Mouse (Mus musculus) megakaryocyte-erythroid progenitor cell, adult 5-6 weeks (primary cell): Measurements from ENCODE around the gene Cntnap5b. TPM values are rescaled to one million over a fixed set of nuclear protein-coding genes. Genes with fewer than 3 reads are reported as not detected.
A peak's percentile ranks its signal among the peaks of the same experiment; 100 is the strongest.

Experiments used
- ATAC-seq: replicated peaks from 2 replicates; pipeline ENCODE4 v1.8.0; 2016; ENCODE audit warnings: mild to moderate bottlenecking, inconsistent platforms; ENCODE audit not compliant: severe bottlenecking, poor library complexity, low FRiP score, low TSS enrichment
- total RNA-seq, 2 experiments: library from RNA; stranded (forward) in 1 of 2; stranded (reverse) in 1 of 2; fragments of 200-1000, 215-1000 nt in 1 of 2; fragments of >200 nt in 1 of 2; fragmentation: Nextera tagmentation in 1 of 2; gene quantifications; 2 replicates each; pipeline ENCODE4 v1.2.3; 2014 to 2017

Cntnap5b gene
- total RNA-seq, 2 experiments from 2014 or later = not detected

- ATAC-seq = no peak
These were observed 391.2 kb downstream of the Cntnap5b start for GRCm38 (mm10) chr1:100163588-100164357.

GRCm38 (mm10) chr1:100171566-100171965 lies 399.0 kb downstream of the Cntnap5b start:
- ATAC-seq = no peak

GRCm38 (mm10) chr1:100180050-100180449 lies 407.5 kb downstream of the Cntnap5b start:
- peak; percentile 82 for ATAC-seq

- no peak for ATAC-seq
These were observed 459.5 kb downstream of the Cntnap5b start for GRCm38 (mm10) chr1:100231980-100232608.

- ATAC-seq = no peak
These were observed 479.4 kb downstream of the Cntnap5b start for GRCm38 (mm10) chr1:100251964-100252363.

- ATAC-seq = no peak
These were observed 538.1 kb downstream of the Cntnap5b start for GRCm38 (mm10) chr1:100310687-100311086.

- no peak for ATAC-seq
These were observed 558.5 kb downstream of the Cntnap5b start for GRCm38 (mm10) chr1:100331066-100331465.

- no peak for ATAC-seq
These were observed 597.0 kb downstream of the Cntnap5b start for GRCm38 (mm10) chr1:100369415-100370113.

GRCm38 (mm10) chr1:100386252-100386651 lies 613.7 kb downstream of the Cntnap5b start:
- no peak for ATAC-seq

- ATAC-seq = no peak
These were observed 621.5 kb downstream of the Cntnap5b start for GRCm38 (mm10) chr1:100394034-100394433.

GRCm38 (mm10) chr1:100416658-100417224 lies 644.2 kb downstream of the Cntnap5b start:
- ATAC-seq = no peak

- no peak for ATAC-seq
These were observed 657.6 kb downstream of the Cntnap5b start for GRCm38 (mm10) chr1:100430038-100430774.

- no peak for ATAC-seq
These were observed 691.3 kb downstream of the Cntnap5b start for GRCm38 (mm10) chr1:100463877-100464276.

GRCm38 (mm10) chr1:100465226-100465625 lies 692.7 kb downstream of the Cntnap5b start:
- no peak for ATAC-seq

- no peak for ATAC-seq
These were observed 695.0 kb downstream of the Cntnap5b start for GRCm38 (mm10) chr1:100467595-100467994.

- no peak for ATAC-seq
These were observed 737.3 kb downstream of the Cntnap5b start for GRCm38 (mm10) chr1:100509866-100510265.
